Mouse (Mus musculus): Measurements from ENCODE around the gene Keap1. TPM values are rescaled to one million over a fixed set of nuclear protein-coding genes. Genes with fewer than 3 reads are reported as not detected.
"Not testable (repeated sequence)": the region's sequence is repeated elsewhere in the genome, so short reads cannot be mapped to it uniquely, and the experiment has no call there.

Gene Keap1
- polyA plus RNA-seq, 1 experiment from 2014 or later: 49.7 TPM

DNA sequence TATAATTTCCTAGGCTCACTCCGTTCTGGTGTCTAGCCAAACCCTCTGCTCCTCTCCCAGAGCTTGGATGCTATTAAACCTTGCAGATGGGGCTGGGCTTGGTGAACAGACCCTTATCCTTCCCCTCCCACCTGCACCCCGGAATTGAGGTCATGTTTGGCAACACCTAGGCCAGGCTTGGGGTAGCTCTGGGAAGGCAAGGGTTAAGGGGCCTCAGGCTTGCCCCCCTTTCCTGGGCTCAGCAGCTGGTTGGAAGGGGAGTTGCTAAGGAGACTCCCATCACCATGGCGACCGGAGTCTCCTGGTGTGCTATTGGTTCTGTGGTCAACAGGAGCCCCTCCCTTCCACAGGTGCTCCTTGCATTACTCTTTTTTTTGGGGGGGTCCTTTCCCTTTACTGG lies 41.2 kb downstream of the Keap1 start:
- POLR2A ChIA-PET: no interaction called here
- CTCF ChIA-PET: interaction anchor here (1.2 kb wide), 1 partner anchor 29 kb away, joined by 4 read pairs; no protein-coding TSS in a partner anchor

GRCm38 (mm10) chr9:21196521-21197433 lies 42.4 kb downstream of the Keap1 start:
- no peak for TF ChIP-seq CTCF (IDR thresholded peaks at IDR 0.05)
- in situ Hi-C loops (cut with MboI; ENCODE audit: low pct_unique_long_range_greater_than_20kb): no loop called here
- CTCF ChIA-PET: interaction anchor here (1.2 kb wide), 1 partner anchor 28 kb away, joined by 4 read pairs; no protein-coding TSS in a partner anchor
- POLR2A ChIA-PET: no interaction called here
- no peaks in the 10 kb centered on the region for H3K27me3 ChIP-seq
- DNase-seq (ENCODE audit: low read depth, low spot score) (no peak), ATAC-seq (no peak)

More for the DNA sequence above, 41.2 kb downstream of the Keap1 start:
- DNase-seq (ENCODE audit: low read depth, low spot score): no peak
- in situ Hi-C loops (cut with MboI; ENCODE audit: low pct_unique_long_range_greater_than_20kb): no loop called here
- no peaks in the 10 kb centered on the region for H3K27me3 ChIP-seq
- ATAC-seq: no peak
- TF ChIP-seq CTCF (IDR thresholded peaks at IDR 0.05): no peak

GRCm38 (mm10) chr9:21195736-21196505 lies 43.2 kb downstream of the Keap1 start:
- ATAC-seq; in situ Hi-C loops (cut with MboI; ENCODE audit: low pct_unique_long_range_greater_than_20kb); DNase-seq (ENCODE audit: low read depth, low spot score); H3K27me3 ChIP-seq; POLR2A ChIA-PET: not testable (repeated sequence)
- CTCF ChIA-PET: interaction anchor here (1.0 kb wide), 1 partner anchor 25 kb away, joined by 3 read pairs; no protein-coding TSS in a partner anchor

DNA sequence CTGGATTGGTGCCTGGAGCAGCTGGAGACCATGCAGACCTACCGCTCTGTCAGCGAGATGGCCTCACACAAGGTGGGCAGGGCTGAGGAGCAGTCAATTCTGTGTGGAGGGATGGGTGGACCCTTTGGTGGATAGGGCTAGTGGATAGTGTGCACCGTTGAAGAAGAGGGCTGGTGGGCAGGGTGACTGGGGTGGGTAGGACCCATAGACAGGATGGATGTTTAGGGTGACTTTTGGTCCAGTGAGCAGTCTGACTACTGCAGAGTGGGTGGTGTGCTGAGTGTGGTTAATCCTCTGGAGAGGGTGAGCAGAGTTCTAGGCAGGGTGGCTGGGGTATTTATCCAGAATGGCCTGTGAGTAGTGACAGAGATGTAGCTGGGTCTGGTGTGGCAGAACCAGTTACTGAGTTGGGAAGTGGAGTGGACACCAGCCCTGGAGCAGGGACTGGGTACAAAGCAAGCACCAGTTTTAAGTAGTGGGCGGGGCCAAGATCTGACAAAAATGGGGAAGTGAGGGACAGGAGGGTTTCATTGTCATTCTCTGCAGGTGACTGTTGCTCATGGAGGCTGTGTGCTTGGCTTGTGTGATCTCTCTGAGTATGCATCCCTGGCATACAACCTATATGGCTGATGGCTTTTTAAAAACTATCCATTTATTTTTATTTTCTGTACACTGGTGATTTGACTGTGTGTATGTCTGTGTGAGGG lies 44.2 kb downstream of the Keap1 start:
- no peaks in the 10 kb centered on the region for H3K27me3 ChIP-seq
- DNase-seq (ENCODE audit: low read depth, low spot score) (no peak), ATAC-seq (no peak)
- in situ Hi-C loops (cut with MboI; ENCODE audit: low pct_unique_long_range_greater_than_20kb): no loop called here
- CTCF ChIA-PET: interaction anchor here (1.0 kb wide), 1 partner anchor 26 kb away, joined by 3 read pairs; no protein-coding TSS in a partner anchor
- TF ChIP-seq CTCF (IDR thresholded peaks at IDR 0.05): no peak
- POLR2A ChIA-PET: no interaction called here

- ATAC-seq: no peak
- in situ Hi-C loops (cut with MboI; ENCODE audit: low pct_unique_long_range_greater_than_20kb): no loop called here
- ChIA-PET POLR2A (no interaction called here), CTCF (no interaction called here)
- no peak for DNase-seq (ENCODE audit: low read depth, low spot score)
- no peak for TF ChIP-seq CTCF (IDR thresholded peaks at IDR 0.05)
- no peaks in the 10 kb centered on the region for H3K27me3 ChIP-seq
Measured at GRCm38 (mm10) chr9:21193786-21194185, 45.4 kb downstream of the Keap1 start.

DNA sequence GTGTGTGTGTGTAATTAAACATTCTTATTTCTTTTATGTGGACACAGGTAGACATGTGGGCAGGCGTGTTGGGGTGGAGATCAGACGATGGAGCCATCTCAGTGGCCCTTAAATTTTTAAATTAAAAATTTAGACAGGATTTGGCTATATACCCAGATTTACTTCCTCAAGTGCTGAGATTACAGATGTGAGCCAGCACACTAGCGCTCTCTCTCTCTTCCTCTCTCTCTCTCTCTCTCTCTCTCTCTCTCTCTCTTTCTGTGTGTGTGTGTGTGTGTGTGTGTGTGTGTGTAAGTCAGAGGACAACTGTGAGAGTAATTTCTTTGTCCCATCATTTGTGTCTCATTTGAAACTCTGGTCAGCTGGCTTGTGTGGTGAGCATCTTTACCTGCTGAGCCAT lies 48.5 kb downstream of the Keap1 start:
- ChIA-PET POLR2A (no interaction called here), CTCF (interaction anchor here (1.2 to 1.3 kb wide), 2 partner anchors 21 to 37 kb away, joined by 3 to 4 read pairs; no protein-coding TSS in a partner anchor)
- DNase-seq (ENCODE audit: low read depth, low spot score) (no peak), ATAC-seq (no peak)
- H3K27me3 ChIP-seq: no peaks in the 10 kb centered on the region
- in situ Hi-C loops (cut with MboI; ENCODE audit: low pct_unique_long_range_greater_than_20kb): no loop called here
- no peak for TF ChIP-seq CTCF (IDR thresholded peaks at IDR 0.05)

DNA sequence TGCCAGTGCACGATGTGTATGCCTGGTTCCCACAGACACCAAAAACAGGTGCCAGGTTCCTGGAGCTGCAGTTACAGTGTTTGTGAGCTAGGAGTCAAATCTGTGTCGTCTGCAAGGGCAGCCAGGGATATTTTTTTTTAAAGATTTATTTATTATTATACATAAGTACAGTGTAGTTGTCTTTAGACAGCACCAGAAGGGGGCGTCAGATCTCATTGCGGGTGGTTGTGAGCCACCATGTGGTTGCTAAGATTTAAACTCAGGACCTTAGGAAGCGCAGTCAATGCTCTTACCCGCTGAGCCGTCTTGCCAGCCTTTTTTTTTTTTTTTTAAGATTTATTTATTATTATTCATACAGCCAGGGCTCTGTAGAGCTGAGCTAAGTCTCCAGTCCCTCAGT lies 49.3 kb downstream of the Keap1 start:
- DNase-seq (ENCODE audit: low read depth, low spot score) (no peak), ATAC-seq (no peak)
- CTCF ChIA-PET: interaction anchor here (1.2 to 1.4 kb wide), 3 partner anchors 20 to 38 kb away, joined by 3 to 4 read pairs (median 4); no protein-coding TSS in a partner anchor
- no peaks in the 10 kb centered on the region for H3K27me3 ChIP-seq
- no peak for TF ChIP-seq CTCF (IDR thresholded peaks at IDR 0.05)
- in situ Hi-C loops (cut with MboI; ENCODE audit: low pct_unique_long_range_greater_than_20kb): no loop called here
- POLR2A ChIA-PET: no interaction called here

DNA sequence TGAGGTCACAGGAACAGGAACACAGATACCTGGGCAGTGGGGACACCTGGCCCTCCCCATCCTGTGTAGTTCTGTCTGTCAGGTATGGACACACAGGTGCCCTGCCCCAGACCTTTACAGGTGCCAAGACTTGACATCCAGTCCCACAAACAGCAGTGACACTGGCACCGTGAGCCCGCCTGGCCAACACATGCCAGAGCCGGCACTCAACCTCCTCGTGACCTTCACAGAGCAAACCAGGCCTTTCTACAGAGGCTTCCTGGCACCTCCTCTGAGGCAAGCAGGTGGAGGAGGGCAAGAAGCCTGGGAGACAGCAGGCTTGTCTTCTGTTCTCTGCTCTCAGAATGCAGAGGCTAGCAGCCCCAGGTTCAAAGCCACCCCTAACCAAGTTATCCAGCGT lies 53.7 kb downstream of the Keap1 start:
- no peak for DNase-seq (ENCODE audit: low read depth, low spot score)
- H3K27me3 ChIP-seq: no peaks in the 10 kb centered on the region
- POLR2A ChIA-PET: no interaction called here

GRCm38 (mm10) chr9:21184733-21185132 lies 54.4 kb downstream of the Keap1 start:
- no peaks in the 10 kb centered on the region for H3K27me3 ChIP-seq
- ATAC-seq (no peak), DNase-seq (ENCODE audit: low read depth, low spot score) (no peak)
- ChIA-PET CTCF (interaction anchor here (1.8 kb wide), 1 partner anchor 11 kb away, joined by 5 read pairs; no protein-coding TSS in a partner anchor), POLR2A (no interaction called here)
- no peak for TF ChIP-seq CTCF (IDR thresholded peaks at IDR 0.05)
- in situ Hi-C loops (cut with MboI; ENCODE audit: low pct_unique_long_range_greater_than_20kb): no loop called here

More for the DNA sequence above, 53.7 kb downstream of the Keap1 start:
- in situ Hi-C loops (cut with MboI; ENCODE audit: low pct_unique_long_range_greater_than_20kb): no loop called here
- no peak for ATAC-seq
- CTCF ChIA-PET: interaction anchor here (1.0 to 1.1 kb wide), 2 partner anchors 19 to 35 kb away, joined by 3 to 4 read pairs; no protein-coding TSS in a partner anchor
- TF ChIP-seq CTCF (IDR thresholded peaks at IDR 0.05): no peak

- ChIA-PET POLR2A (no interaction called here), CTCF (interaction anchor here (1.8 kb wide), 1 partner anchor 10 kb away, joined by 5 read pairs; no protein-coding TSS in a partner anchor)
- no peak for ATAC-seq
- no peak for TF ChIP-seq CTCF (IDR thresholded peaks at IDR 0.05)
- DNase-seq (ENCODE audit: low read depth, low spot score): no peak
- in situ Hi-C loops (cut with MboI; ENCODE audit: low pct_unique_long_range_greater_than_20kb): no loop called here
- H3K27me3 ChIP-seq: no peaks in the 10 kb centered on the region
Measured at GRCm38 (mm10) chr9:21183905-21184413, 55.2 kb downstream of the Keap1 start.

Measured in Patski (cell line).